Mouse (Mus musculus) fibroblast of lung, adult 2 months (primary cell): Measurements from ENCODE around the gene Itm2b.

Source experiments
- DNase-seq: peaks from one replicate; pipeline ENCODE4 v3.0.0-alpha.2; 2011; ENCODE audit warnings: low read depth

Gene Itm2b

GRCm38 (mm10) chr14:73384913-73385719, at the start of gene Itm2b:
TSS of gene Itm2b (minus strand) at chr14:73385289.
- no peak for DNase-seq

- no peak for DNase-seq
Measured at GRCm38 (mm10) chr14:73433487-73433886, 48.4 kb upstream of the Itm2b start.

DNA sequence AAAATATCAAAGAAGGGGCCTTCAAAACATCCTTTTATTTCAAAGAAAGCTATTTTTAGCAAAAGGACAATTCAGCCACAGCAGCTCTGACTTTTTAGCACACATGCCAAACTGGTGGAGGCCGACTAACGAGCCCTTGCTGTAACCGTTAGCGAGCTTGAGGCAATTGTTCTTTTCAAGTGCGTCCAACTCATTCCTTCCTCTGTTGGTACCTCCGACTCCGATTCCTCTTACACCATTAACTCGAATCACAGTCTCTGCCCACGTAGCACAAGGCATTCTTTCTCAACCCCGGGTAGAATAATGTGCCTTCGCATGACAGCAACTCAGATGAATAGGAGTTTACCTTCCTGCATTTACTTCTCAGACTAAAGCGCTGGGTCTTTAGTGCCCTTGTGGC, 45.5 kb upstream of the Itm2b start:
- no peak for DNase-seq

DNA sequence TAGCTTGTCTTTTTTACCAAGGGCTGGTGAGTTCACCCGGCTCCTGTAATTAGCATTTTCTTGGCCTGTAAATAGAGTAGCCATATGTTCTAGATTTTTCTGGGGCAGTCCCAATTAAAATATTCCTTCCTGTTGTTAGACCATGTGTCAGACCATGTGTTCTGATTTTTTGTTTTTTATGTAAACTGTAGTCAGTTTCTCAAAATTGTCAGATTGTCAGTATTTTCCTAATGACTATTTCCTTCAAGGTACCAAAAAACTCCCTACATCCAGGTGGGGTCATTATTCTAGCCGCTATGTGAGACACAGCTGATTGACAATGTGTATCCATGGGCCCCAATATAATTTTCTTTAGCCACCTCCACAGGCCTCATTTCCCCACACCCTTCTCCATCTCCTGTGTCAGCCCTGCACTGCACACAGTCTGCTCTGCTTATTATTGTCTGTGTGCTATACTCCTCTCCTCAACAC, 40.5 kb upstream of the Itm2b start:
- no peak for DNase-seq

DNA sequence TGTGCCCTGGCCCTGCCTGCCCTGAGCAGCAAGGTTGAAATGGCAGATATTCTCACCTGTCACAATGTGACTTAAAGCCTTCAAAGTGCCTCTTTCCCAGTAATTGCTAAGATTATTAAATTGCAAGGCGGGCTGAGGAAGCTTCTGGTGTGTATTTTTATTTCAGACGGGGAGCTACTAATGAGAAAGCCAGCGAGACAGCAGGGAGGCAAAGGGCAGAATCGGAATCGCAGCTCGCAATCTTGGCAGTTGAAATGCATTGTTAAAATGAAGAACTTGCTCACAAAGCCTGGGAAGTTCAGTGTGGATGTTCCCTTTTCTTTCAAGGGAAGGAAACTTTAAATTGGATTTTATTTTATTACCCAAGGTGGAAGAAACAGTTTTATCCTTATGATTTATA, 39.9 kb upstream of the Itm2b start:
- no peak for DNase-seq

DNA sequence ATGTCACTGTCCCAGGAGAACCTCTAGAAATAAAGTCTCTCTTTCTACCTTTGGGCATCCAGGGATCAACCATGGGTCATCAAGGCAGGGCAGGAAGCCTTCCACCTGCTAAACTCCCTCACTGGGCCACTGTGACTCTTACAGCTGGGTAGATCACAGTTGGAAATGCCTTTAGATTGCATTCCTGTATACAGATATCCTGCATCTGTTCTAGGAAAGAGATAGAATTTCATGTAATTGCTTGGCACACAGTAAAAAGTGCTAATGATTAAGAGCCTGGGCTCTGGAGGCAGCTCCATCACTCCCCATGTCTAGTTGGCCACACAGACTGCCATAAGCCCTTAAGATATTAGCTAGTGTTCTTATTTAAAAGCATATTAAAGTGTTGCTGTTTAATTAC, 38.5 kb upstream of the Itm2b start:
- no peak for DNase-seq

GRCm38 (mm10) chr14:73422621-73423020, 37.5 kb upstream of the Itm2b start:
- DNase-seq = no peak

DNA sequence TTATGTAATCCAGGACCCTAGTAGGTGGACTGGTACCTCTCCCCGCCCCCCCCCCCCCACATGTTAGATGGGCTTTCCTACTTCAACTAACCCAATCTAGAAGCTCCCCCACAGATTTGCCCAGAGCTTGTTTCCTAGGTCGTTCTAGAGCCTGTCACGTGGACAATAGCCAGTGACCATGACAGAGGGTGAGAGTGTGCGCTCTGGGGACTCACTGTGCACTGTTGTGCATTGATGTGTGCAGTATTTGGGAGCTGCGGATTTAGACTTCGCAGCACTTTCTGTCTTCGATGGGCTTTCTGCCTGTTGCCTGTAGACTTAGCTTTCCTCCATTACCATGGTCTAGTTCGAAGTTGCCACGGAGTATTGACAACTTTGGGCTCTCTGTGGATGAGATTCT, 36.5 kb upstream of the Itm2b start:
- DNase-seq = no peak

- DNase-seq = no peak
Measured at GRCm38 (mm10) chr14:73420138-73420745, 35.2 kb upstream of the Itm2b start.

GRCm38 (mm10) chr14:73416511-73416910, 31.4 kb upstream of the Itm2b start:
- DNase-seq = no peak

- peak; percentile 70 for DNase-seq
Measured at GRCm38 (mm10) chr14:73415376-73416035, 30.4 kb upstream of the Itm2b start.

DNA sequence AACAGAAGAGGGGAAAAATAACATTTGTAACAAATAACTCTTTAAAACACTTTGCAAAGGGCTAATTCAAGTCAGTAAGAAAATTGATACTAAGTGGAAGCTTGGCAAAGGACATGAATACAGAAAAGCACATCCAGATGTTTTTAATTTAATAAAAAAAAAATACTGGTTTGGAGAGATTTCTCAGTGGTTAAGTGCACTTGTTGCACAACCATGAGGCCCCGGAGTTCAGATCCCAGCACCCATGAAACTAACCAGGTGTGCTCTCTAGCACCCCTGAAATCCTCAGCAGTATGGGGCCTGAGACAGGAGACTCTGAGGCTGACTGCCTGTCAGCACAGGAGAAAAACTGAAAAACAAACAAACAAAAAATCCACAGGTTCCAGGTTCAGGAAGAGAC, 26.6 kb upstream of the Itm2b start:
- no peak for DNase-seq

DNA sequence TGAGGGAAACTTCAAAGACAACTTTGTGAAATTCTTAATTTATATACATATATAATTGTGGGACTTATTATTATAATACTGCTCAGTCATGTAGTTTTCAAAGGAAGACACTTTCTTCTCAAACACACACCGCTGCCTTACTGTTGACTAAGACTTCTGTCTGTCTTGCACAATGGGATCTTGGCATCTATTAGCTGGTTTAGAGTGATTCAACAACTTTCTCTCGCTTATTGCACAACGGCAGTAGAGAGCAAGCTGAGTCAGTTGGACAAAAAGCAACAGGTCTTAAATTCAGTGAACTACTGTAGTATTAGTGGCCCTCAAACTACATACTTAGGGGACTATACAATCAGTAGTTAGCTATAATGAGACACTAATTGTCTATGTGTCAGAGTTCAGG, 25.0 kb upstream of the Itm2b start:
- peak; percentile 91 for DNase-seq

GRCm38 (mm10) chr14:73408223-73408845, 23.2 kb upstream of the Itm2b start:
- no peak for DNase-seq

DNA sequence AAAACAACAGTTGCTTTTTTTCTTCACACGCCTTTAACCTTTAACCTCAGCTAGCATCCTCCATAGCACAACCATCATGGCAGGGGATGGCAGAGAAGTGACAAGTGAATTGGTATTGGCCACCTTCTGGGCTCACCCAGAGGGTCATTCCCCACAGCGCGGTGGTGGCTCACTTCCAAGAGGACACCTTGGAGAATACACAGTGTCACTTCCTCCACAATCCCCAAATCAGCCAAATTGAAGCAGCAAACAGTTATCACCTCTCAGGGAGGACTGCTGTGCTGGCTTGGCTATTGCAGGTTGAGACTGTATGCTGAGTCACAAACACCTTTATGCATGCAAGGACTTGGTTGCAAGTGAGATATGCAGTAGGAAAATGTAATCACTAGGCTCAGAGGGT, 18.9 kb upstream of the Itm2b start:
- DNase-seq = no peak

DNA sequence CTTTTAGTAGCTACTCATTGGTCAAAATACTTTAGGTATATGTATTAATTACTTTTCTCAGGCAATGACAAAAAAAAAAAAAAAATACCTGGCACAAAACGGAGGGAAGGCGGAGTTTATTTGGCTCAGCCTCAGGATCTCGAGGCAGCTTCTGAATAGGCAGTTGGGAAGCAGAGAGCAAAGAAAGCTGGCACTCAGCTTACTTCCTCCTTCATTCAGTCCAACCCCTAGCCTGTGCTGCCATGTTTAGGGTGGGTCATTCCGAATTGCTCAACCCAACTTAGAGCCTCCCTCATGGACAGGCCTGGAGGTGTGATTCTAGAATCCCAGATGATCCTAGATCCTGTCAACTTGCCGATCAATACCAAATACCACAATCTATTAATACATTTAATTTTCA, 18.3 kb upstream of the Itm2b start:
- DNase-seq = no peak

GRCm38 (mm10) chr14:73402296-73403035, 17.4 kb upstream of the Itm2b start:
- no peak for DNase-seq

GRCm38 (mm10) chr14:73401408-73401807, 16.3 kb upstream of the Itm2b start:
- no peak for DNase-seq

- no peak for DNase-seq
Measured at GRCm38 (mm10) chr14:73399866-73400618, 15.0 kb upstream of the Itm2b start.

GRCm38 (mm10) chr14:73398367-73398996, 13.4 kb upstream of the Itm2b start:
- no peak for DNase-seq

DNA sequence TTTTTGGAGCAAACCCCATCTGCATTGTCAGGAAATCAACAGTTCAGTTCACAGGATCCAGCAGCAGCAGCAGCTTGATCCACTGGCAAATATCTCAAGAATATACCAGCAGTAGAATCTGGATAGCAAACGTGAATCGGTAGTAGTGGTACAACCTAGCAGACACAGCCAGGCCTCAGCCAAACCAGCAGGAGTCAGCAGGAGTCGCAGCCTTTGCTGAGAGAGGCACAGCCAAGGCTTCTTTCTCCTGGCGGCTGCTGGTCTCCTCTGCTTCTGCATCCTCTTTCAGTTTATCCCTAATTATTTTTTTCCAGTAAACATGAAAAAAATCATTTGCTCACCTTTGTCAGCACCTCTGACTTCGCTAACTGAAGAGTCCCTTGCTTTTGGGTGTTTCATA, 10.7 kb upstream of the Itm2b start:
- DNase-seq = no peak
